Comparison of ENCODE assay signal across 18 mouse cellular contexts in the genomic region with DNA sequence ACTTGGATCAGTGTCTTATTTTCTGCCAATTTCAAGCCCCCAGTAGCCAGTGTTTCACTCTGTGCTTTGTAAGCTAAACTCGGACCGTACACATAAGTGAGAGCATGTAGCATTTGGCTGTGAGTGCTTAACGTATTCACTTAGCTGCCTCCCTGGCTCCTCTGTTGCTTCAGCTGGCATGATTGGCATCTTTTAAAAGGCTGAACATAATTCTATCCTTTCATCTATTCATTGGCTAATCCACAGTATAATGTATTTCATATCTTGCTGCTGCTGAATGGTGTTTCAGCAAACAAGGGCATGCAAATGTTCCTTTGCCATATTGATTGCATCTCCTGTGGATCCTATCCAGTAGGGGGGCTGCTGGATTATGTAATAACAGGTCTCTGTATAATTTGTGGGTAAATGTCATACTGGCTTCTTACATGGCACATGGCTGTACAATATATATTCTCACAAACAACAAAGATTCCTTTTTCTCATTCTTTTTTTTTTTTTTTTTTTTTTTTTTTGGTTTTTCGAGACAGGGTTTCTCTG.
A peak's percentile ranks its signal among the peaks of the same experiment; 100 is the strongest.
DNase-seq lines count a peak whose midpoint lies in the region; ATAC-seq and TF ChIP-seq lines count a peak whose summit lies in the region.
"Had no signal": no experiment of that assay in that cellular context is flagged by ENCODE, and none has a peak within 500 bp of the region (broad histone marks: within the 10 kb centered on the region; RNA-seq: fewer than 3 reads in every experiment).

No protein-coding gene starts in this region.

- TF ChIP-seq CTCF in brain, embryonic 14.5 days (IDR thresholded peaks at IDR 0.05; ENCODE audit: borderline replicate concordance, extremely low read depth, insufficient read depth, insufficient read length) = no peak

- peaks cover 6% of the 10 kb centered on the region; the same call in 1 of the 2 replicates for H3K4me1 ChIP-seq in forebrain, embryonic 15.5 days
- H3K4me1 ChIP-seq in forebrain, embryonic 10.5 days = no peaks in the 10 kb centered on the region
- H3K4me1 ChIP-seq in midbrain, embryonic 13.5 days (replicated peaks) = peaks cover 4% of the 10 kb centered on the region; the same call in 1 of the 2 replicates
- no peaks in the 10 kb centered on the region for H3K4me1 ChIP-seq in midbrain, embryonic 10.5 days
- H3K4me1 ChIP-seq in forebrain, embryonic 16.5 days (replicated peaks; ENCODE audit: control insufficient read depth, insufficient read depth, low read length) = no peaks in the 10 kb centered on the region; the same call in 1 of the 2 replicates
- H3K4me1 ChIP-seq: heart, embryonic 13.5 days; hindbrain, embryonic 13.5 days; intestine, embryonic 15.5 days had no signal

- H3K27ac ChIP-seq in forebrain, embryonic 15.5 days (replicated peaks) = peak overlapping the region; percentile 27; the same call in 1 of the 2 replicates
- H3K27ac ChIP-seq in forebrain, embryonic 10.5 days = no peak overlapping the region
- H3K27ac ChIP-seq in midbrain, embryonic 13.5 days = no peak overlapping the region
- H3K27ac ChIP-seq in midbrain, embryonic 10.5 days (replicated peaks) = no peak overlapping the region
- 0 out of 2 replicates have a peak overlapping the region, but pooled peaks have one; percentile 4 for H3K27ac ChIP-seq in forebrain, embryonic 16.5 days (ENCODE audit: low read length)
- H3K27ac ChIP-seq: heart, embryonic 13.5 days; hindbrain, embryonic 13.5 days; intestine, embryonic 15.5 days had no signal

- H3K36me3 ChIP-seq in forebrain, embryonic 15.5 days = no peaks in the 10 kb centered on the region
- H3K36me3 ChIP-seq in forebrain, embryonic 10.5 days (replicated peaks) = no peaks in the 10 kb centered on the region
- no peaks in the 10 kb centered on the region for H3K36me3 ChIP-seq in midbrain, embryonic 13.5 days
- no peaks in the 10 kb centered on the region for H3K36me3 ChIP-seq in midbrain, embryonic 10.5 days
- H3K36me3 ChIP-seq in forebrain, embryonic 16.5 days (ENCODE audit: control insufficient read depth, insufficient read depth) = no peaks in the 10 kb centered on the region
- H3K36me3 ChIP-seq: G1E; heart, embryonic 13.5 days; hindbrain, embryonic 13.5 days; intestine, embryonic 15.5 days had no signal

- no peak overlapping the region for H3K4me3 ChIP-seq in forebrain, embryonic 15.5 days
- no peak overlapping the region for H3K4me3 ChIP-seq in forebrain, embryonic 10.5 days
- no peak overlapping the region for H3K4me3 ChIP-seq in midbrain, embryonic 13.5 days (replicated peaks)
- H3K4me3 ChIP-seq in midbrain, embryonic 10.5 days = no peak overlapping the region
- no peak overlapping the region for H3K4me3 ChIP-seq in forebrain, embryonic 16.5 days (replicated peaks; ENCODE audit: low read length)
- H3K4me3 ChIP-seq: heart, embryonic 13.5 days; hindbrain, embryonic 13.5 days; intestine, embryonic 15.5 days had no signal

- ATAC-seq in forebrain, embryonic 15.5 days (replicated peaks) = peak; percentile 58; the same call in 1 of the 2 replicates
- 0 out of 2 replicates have a peak, but pooled peaks have one; percentile 48 for ATAC-seq in midbrain, embryonic 13.5 days
- peak; percentile 64 for ATAC-seq in forebrain, embryonic 16.5 days
- ATAC-seq: intestine, embryonic 15.5 days had no signal

- no peak for DNase-seq in forebrain, embryonic 10.5 days (ENCODE audit: extremely low spot score, low spot score)
- DNase-seq in midbrain, embryonic 10.5 days (ENCODE audit: low spot score) = no peak
- peak; percentile 72 for DNase-seq in brain, embryonic 14.5 days (ENCODE audit: low read depth)
- DNase-seq in right cerebral cortex, adult 2 months (ENCODE audit: low spot score in 2 of 2) = no peak
- no peak for DNase-seq in adrenal gland, postnatal 10 days
- DNase-seq: adrenal gland, adult 8-10 months; cerebellum, adult 18-20 months; cerebellum, adult 9-11 months; gastrocnemius, postnatal 36 days; heart, adult 11 months; heart, postnatal 4 days had no signal

- H3K27me3 ChIP-seq in forebrain, embryonic 15.5 days = no peaks in the 10 kb centered on the region
- H3K27me3 ChIP-seq in forebrain, embryonic 10.5 days (ENCODE audit: poor library complexity, severe bottlenecking) = no peaks in the 10 kb centered on the region
- H3K27me3 ChIP-seq in midbrain, embryonic 13.5 days = no peaks in the 10 kb centered on the region
- no peaks in the 10 kb centered on the region for H3K27me3 ChIP-seq in midbrain, embryonic 10.5 days (ENCODE audit: low read depth, poor library complexity, severe bottlenecking)
- H3K27me3 ChIP-seq in forebrain, embryonic 16.5 days (replicated peaks; ENCODE audit: control insufficient read depth, insufficient read depth, low read length) = no peaks in the 10 kb centered on the region
- H3K27me3 ChIP-seq: heart, embryonic 13.5 days; hindbrain, embryonic 13.5 days; intestine, embryonic 15.5 days had no signal

- WGBS in forebrain, embryonic 15.5 days = 19% methylated on average over 3 of the region's 4 CpGs
- WGBS in forebrain, embryonic 10.5 days = 79% methylated on average over 4 of the region's 4 CpGs
- WGBS in midbrain, embryonic 13.5 days = 47% methylated on average over 4 of the region's 4 CpGs
- 91% methylated on average over 3 of the region's 4 CpGs for WGBS in midbrain, embryonic 10.5 days
- WGBS in forebrain, embryonic 16.5 days = 33% methylated on average over 4 of the region's 4 CpGs

- H3K9ac ChIP-seq in forebrain, embryonic 15.5 days (replicated peaks) = no peak overlapping the region
- no peak overlapping the region for H3K9ac ChIP-seq in midbrain, embryonic 13.5 days (replicated peaks)
- H3K9ac ChIP-seq in forebrain, embryonic 16.5 days (replicated peaks; ENCODE audit: low read depth, low read length) = no peak overlapping the region
- H3K9ac ChIP-seq: heart, embryonic 13.5 days; hindbrain, embryonic 13.5 days; intestine, embryonic 15.5 days had no signal

- H3K4me2 ChIP-seq in forebrain, embryonic 15.5 days (replicated peaks) = no peak overlapping the region
- no peak overlapping the region for H3K4me2 ChIP-seq in midbrain, embryonic 13.5 days (replicated peaks)
- H3K4me2 ChIP-seq in forebrain, embryonic 16.5 days (ENCODE audit: low read length) = no peak overlapping the region
- H3K4me2 ChIP-seq: heart, embryonic 13.5 days; hindbrain, embryonic 13.5 days; intestine, embryonic 15.5 days had no signal

- no peak for TF ChIP-seq POLR2A in brain, embryonic 14.5 days (IDR thresholded peaks at IDR 0.05; ENCODE audit: borderline replicate concordance, extremely low read depth, insufficient read depth, insufficient read length, poor library complexity, severe bottlenecking)

- H3K9me3 ChIP-seq in forebrain, embryonic 15.5 days = no peaks in the 10 kb centered on the region
- no peaks in the 10 kb centered on the region for H3K9me3 ChIP-seq in forebrain, embryonic 10.5 days
- no peaks in the 10 kb centered on the region for H3K9me3 ChIP-seq in midbrain, embryonic 13.5 days
- H3K9me3 ChIP-seq in midbrain, embryonic 10.5 days (replicated peaks) = no peaks in the 10 kb centered on the region
- H3K9me3 ChIP-seq in forebrain, embryonic 16.5 days (ENCODE audit: control insufficient read depth, low read length) = no peaks in the 10 kb centered on the region
- H3K9me3 ChIP-seq: G1E; heart, embryonic 13.5 days; hindbrain, embryonic 13.5 days; intestine, embryonic 15.5 days had no signal

Comparison
In these comparisons a context has a peak if more than half of its experiments do, and no peak if none do; other contexts are left out.
1. H3K27ac ChIP-seq: peak in forebrain, embryonic 15.5 days (single experiment) and forebrain, embryonic 16.5 days (single experiment); none in forebrain, embryonic 10.5 days (single experiment), midbrain, embryonic 13.5 days (single experiment) and midbrain, embryonic 10.5 days (single experiment).
2. Peak in every context shown above with its lines, with median percentiles within 50 percentile points of each other: ATAC-seq.